Mouse (Mus musculus) kidney, embryonic 16.5 days (tissue): ENCODE measurements around the gene Xrcc3. TPM values are rescaled to one million over a fixed set of nuclear protein-coding genes. Genes with fewer than 3 reads are reported as not detected.
A peak's percentile ranks its signal among the peaks of the same experiment; 100 is the strongest.

Source experiments
- ATAC-seq: fragments of 200-750 bp; cut with Nextera tagmentation; 2 replicates; pipeline ENCODE4 v1.8.0; 2017; ENCODE audit warnings: moderate TSS enrichment; ENCODE audit not compliant: low FRiP score, low TSS enrichment
- H3K27ac ChIP-seq: fragments of 300-500 bp; sonication (generic); 2 replicates; pipeline ENCODE4 v1.5.1; 2014; ENCODE audit warnings: low read length
- H3K27me3 ChIP-seq: fragments of 300-500 bp; sonication (generic); 2 replicates; pipeline ENCODE4 v1.6.1; 2014; ENCODE audit warnings: low read length, control low read depth, mixed read lengths; ENCODE audit not compliant: insufficient read depth
- H3K36me3 ChIP-seq: fragments of 300-500 bp; sonication (generic); 2 replicates; pipeline ENCODE4 v1.6.1; 2014; ENCODE audit warnings: low read length, control low read depth, mixed read lengths; ENCODE audit not compliant: insufficient read depth
- H3K4me1 ChIP-seq: fragments of 300-500 bp; sonication (generic); 2 replicates; pipeline ENCODE4 v1.6.1; 2014; ENCODE audit warnings: low read length, control low read depth, mixed read lengths; ENCODE audit not compliant: insufficient read depth
- H3K4me2 ChIP-seq: fragments of 300-500 bp; sonication (generic); replicated peaks from 2 replicates; pipeline ENCODE4 v1.6.1; 2014; ENCODE audit warnings: low read depth, low read length
- H3K4me3 ChIP-seq: fragments of 300-500 bp; sonication (generic); 2 replicates; pipeline ENCODE4 v1.5.1; 2014; ENCODE audit warnings: mild to moderate bottlenecking, low read length
- H3K9ac ChIP-seq: fragments of 300-500 bp; sonication (generic); replicated peaks from 2 replicates; pipeline ENCODE4 v1.6.1; 2014; ENCODE audit warnings: low read length
- H3K9me3 ChIP-seq: fragments of 300-500 bp; sonication (generic); 2 replicates; pipeline ENCODE4 v1.6.1; 2016; ENCODE audit warnings: low read length, control low read depth
- WGBS: fragments of 180-500 bp; shearing (Covaris S2); extraction: QIAGEN DNeasy Blood & Tissue Kit; methylation state at CpG from one replicate; pipeline ENCODE4 v1.1.7; 2014; 5-methylcytosine and 5-hydroxymethylcytosine counted together
- polyA plus RNA-seq: library from polyadenylated mRNA; unstranded; fragments of >200 nt; fragmentation: Nextera tagmentation; extraction: Ambion mirVana; gene quantifications from 2 replicates; pipeline ENCODE4 v1.2.1, GENCODE M21; 2015

Gene Xrcc3
- polyA plus RNA-seq, 1 experiment from 2014 or later = 12.4 TPM

DNA sequence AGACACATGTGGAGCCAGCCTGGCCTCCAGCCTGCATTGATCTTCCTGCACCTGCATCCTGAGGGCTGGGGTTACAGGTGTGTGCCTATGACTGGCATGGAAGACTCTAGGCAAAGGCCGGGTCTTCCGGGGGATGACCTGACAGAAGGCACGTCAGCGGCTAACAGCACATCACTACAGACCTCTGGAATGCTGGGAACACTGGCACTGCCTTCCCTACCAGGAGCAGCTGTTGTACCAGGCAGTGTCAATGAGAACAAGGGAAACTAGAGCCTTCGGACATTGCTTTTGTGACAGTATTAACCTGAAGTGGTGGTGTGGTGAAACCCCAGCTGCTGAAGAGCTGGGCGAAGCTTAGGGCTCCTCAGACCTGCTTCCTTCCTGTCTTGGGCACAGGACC is 4.9 kb downstream of the Xrcc3 start:
- H3K27me3 ChIP-seq = no peaks in the 10 kb centered on the region
- H3K9ac ChIP-seq = no peak overlapping the region
- no peak overlapping the region for H3K27ac ChIP-seq
- H3K4me2 ChIP-seq = no peak overlapping the region
- ATAC-seq = no peak
- H3K4me3 ChIP-seq = no peak overlapping the region
- no peaks in the 10 kb centered on the region for H3K9me3 ChIP-seq
- 91% methylated on average over 6 of the region's 6 CpGs for WGBS
- peaks cover 40% of the 10 kb centered on the region for H3K36me3 ChIP-seq
- H3K4me1 ChIP-seq = peaks cover 22% of the 10 kb centered on the region

DNA sequence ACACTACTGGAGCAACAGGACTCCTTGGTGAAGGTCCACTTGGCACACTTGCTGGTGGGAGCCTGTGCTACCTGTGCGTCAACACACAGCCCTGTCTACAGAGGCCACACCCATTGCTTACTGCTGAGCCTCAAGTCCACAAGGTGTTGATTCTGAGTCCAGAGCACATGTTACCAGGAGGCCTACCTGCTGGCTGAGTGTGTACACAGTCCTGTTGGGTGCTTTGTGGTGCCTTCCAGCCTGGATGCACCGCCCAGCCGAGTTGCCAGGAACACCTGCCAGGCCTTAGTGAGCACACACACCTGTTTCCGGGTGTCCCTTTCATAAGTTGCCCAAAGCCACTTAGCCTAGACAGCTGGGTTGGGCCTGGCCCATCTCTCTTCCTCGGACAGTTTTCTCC is 10.1 kb downstream of the Xrcc3 start:
- Histone ChIP-seq H3K27ac (no peak overlapping the region), H3K27me3 (no peaks in the 10 kb centered on the region), H3K9me3 (no peaks in the 10 kb centered on the region), H3K4me3 (no peak overlapping the region), H3K36me3 (peaks cover 72% of the 10 kb centered on the region), H3K4me2 (no peak overlapping the region), H3K4me1 (no peaks in the 10 kb centered on the region), H3K9ac (no peak overlapping the region)
- no peak; the same call in 1 of the 2 replicates for ATAC-seq
- WGBS = 85% methylated on average over 5 of the region's 5 CpGs

DNA sequence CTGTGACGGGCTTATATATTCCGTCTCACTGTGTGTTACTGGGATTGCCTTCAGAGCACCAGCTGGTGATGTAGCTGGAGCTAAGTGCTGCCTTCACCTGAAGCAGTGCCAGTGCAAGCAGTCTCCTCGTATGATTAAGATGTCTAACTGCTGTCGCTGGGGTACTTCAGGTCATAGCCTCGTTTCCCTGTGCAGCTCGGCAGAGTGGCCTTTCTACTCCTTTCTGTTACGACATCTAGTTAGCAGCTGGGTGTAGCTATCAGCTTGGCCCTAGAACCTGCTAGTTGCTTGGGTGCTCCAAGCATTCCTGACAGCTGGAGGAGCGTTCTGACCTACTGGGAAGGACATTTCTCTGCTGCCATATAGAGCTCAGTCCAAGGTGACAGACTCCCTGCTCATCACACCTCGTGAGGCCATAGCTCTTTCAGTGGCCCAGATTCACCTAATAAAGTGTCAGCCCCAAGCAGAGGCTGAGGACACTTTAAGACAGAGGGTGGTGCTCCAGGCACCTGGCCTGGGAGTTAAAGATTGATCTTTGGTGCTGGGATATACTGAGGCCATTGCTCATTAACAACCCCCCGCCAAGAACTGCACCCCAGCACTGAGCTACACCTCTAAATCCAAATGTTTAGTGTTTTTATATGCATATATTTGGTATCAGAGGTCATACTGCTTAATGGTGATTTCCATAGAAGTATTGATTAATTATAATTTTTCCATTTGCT is 13.1 kb downstream of the Xrcc3 start:
- ATAC-seq = peak; percentile 49; the same call in 1 of the 2 replicates
- Histone ChIP-seq H3K9me3 (no peaks in the 10 kb centered on the region), H3K4me2 (no peak overlapping the region), H3K9ac (no peak overlapping the region), H3K27ac (peak overlapping the region; percentile 11; the same call in 1 of the 2 replicates), H3K36me3 (peaks cover 61% of the 10 kb centered on the region), H3K4me1 (no peaks in the 10 kb centered on the region), H3K27me3 (no peaks in the 10 kb centered on the region), H3K4me3 (no peak overlapping the region)
- 71% methylated on average over 10 of the region's 10 CpGs for WGBS

DNA sequence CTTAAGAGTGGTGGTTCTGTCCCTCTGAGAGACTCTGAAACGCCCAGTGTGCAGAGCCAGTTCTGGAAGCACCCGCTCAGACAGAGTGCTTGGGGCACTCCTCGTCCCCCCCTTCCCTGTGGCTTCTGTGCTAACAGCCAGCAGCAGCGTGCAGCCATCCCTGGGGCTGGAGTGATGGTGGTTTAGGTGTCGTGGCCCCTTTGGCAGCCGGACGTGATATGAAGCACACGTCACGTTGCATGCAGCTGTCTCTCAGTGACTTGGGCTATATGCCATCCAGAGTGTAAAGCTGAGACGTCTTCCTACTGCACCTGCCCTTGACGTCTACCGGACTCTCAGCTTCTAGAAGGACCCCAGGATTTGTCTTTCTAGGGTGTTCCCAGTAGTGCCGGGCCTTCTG is 15.2 kb downstream of the Xrcc3 start:
- ATAC-seq = no peak
- Histone ChIP-seq H3K27ac (no peak overlapping the region), H3K4me3 (no peak overlapping the region), H3K9me3 (no peaks in the 10 kb centered on the region), H3K27me3 (no peaks in the 10 kb centered on the region), H3K36me3 (peaks cover 65% of the 10 kb centered on the region), H3K9ac (no peak overlapping the region), H3K4me2 (no peak overlapping the region), H3K4me1 (no peaks in the 10 kb centered on the region)
- WGBS = 94% methylated on average over 13 of the region's 13 CpGs

DNA sequence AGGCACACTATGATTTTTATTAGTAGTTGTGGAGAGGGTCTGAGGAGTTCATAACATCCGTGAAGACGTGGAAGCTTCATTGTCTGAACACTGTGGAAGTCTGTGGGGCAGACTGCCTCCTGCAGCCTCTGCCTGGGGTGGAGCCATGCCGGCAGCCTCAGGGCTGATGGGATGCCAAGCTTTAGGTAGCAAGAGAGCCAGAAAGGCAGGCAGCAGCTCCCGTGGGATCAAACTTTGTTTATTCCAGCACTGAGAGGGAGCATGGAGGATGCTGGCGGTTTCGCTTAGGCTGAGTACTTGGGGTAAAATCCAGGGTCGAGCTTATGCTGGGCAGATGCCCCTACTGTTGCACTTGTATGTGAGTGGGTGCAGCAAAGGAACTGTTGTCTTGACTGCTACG is 16.4 kb downstream of the Xrcc3 start:
- no peaks in the 10 kb centered on the region for H3K4me1 ChIP-seq
- WGBS = 87% methylated on average over 8 of the region's 8 CpGs
- H3K36me3 ChIP-seq = peaks cover 62% of the 10 kb centered on the region
- H3K4me3 ChIP-seq = no peak overlapping the region
- H3K27ac ChIP-seq = no peak overlapping the region
- no peak for ATAC-seq
- no peaks in the 10 kb centered on the region for H3K9me3 ChIP-seq
- no peak overlapping the region for H3K4me2 ChIP-seq
- no peak overlapping the region for H3K9ac ChIP-seq
- H3K27me3 ChIP-seq = no peaks in the 10 kb centered on the region

DNA sequence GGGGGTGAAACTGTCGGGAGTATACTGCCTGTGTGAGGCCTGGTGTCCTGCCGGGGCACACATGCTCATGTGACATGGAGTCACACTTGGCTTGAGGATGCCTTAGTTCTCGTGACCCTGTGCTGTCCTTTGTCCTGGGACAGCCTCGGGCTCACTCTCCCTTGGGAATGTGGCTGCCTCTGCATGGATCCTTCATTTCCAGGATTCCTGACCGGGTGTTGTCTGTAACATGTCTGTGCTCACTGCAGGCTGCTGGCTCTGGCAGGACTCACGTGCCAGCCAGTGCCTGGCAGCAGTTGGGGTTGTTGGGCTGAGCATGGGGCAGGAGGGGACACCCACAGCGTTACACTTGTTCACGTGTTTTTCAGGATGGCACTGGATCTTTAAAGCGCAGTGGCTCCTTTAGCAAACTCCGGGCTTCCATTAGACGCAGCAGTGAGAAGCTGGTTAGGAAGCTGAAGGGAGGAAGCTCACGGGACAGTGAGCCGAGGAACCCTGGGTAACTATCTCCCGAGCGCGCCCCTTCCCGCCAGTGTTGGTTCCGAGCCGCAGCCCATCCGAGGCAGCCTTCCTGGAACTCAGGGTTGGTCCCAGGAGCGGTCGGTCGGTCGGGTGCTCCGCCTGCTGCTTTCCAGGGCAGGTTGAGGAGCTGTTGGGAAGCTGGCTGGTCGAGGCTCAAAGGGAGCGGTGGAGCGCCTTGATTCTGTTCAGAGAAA is 18.3 kb downstream of the Xrcc3 start:
- no peaks in the 10 kb centered on the region for H3K9me3 ChIP-seq
- peaks cover 61% of the 10 kb centered on the region for H3K36me3 ChIP-seq
- H3K27me3 ChIP-seq = no peaks in the 10 kb centered on the region
- no peak overlapping the region for H3K9ac ChIP-seq
- no peak for ATAC-seq
- 87% methylated on average over 28 of the region's 28 CpGs for WGBS
- H3K4me3 ChIP-seq = no peak overlapping the region
- H3K4me2 ChIP-seq = no peak overlapping the region
- H3K4me1 ChIP-seq = no peaks in the 10 kb centered on the region
- H3K27ac ChIP-seq = no peak overlapping the region

DNA sequence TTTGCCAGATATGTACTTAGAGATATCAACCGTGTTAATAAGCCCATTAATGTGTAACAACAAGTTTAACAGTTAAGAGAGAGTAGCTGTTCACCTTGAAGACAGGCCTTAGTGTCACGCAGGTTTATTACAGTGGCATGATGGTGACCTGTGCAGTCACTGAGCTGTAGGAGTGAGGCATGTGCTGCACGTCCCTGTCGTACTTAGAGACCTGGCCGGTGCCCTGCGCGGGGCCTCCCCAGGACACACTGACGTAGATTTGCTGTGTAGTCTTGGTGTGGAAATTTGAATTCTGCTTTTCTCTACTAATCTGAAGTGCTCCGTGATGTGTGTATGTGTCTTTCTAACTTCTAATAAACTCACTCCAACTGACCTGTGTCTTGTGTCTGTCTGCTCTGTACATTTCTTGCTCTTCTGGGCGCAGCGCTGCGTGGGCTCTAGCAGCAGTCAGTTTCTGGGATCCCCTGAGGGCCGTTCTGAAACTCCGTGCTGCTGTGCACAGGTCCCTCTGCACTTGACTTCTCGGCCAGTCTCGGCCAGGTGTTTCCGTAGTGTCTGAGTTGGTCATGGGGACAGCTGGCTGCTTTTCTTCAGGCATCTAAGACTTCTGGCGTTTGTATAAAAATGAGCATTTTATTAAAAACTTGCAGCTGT is 19.0 kb downstream of the Xrcc3 start:
- Histone ChIP-seq H3K4me1 (no peaks in the 10 kb centered on the region), H3K27ac (no peak overlapping the region), H3K4me2 (no peak overlapping the region), H3K27me3 (no peaks in the 10 kb centered on the region), H3K36me3 (peaks cover 67% of the 10 kb centered on the region), H3K9me3 (no peaks in the 10 kb centered on the region), H3K9ac (no peak overlapping the region), H3K4me3 (no peak overlapping the region)
- no peak for ATAC-seq
- 84% methylated on average over 18 of the region's 18 CpGs for WGBS

DNA sequence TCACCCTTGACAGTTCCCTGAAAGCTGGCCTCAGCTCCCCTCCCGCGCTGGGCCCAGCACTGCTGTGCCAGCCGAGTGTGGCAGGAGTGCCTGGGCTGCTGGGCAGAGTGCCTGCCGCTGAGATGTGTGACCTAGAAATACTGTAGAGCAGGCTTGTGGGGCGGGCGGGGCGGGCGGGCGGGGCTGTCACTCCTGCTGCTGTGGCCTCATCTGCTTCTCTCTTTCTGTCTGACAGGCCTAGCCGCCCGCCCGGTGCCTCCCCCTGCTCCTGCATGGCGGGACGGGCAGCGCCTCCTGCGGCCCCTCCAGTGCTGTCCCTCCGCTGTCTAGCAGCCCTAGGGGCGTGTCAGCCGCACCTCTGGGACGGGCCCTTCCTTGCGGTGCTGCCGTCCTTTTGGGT is 19.6 kb downstream of the Xrcc3 start:
- ATAC-seq = peak; percentile 55
- H3K36me3 ChIP-seq = peaks cover 70% of the 10 kb centered on the region
- WGBS = 77% methylated on average over 22 of the region's 22 CpGs
- no peak overlapping the region for H3K9ac ChIP-seq
- H3K27ac ChIP-seq = peak overlapping the region; percentile 11; the same call in 1 of the 2 replicates
- H3K4me2 ChIP-seq = no peak overlapping the region
- no peaks in the 10 kb centered on the region for H3K4me1 ChIP-seq
- H3K4me3 ChIP-seq = no peak overlapping the region
- H3K27me3 ChIP-seq = no peaks in the 10 kb centered on the region
- no peaks in the 10 kb centered on the region for H3K9me3 ChIP-seq

DNA sequence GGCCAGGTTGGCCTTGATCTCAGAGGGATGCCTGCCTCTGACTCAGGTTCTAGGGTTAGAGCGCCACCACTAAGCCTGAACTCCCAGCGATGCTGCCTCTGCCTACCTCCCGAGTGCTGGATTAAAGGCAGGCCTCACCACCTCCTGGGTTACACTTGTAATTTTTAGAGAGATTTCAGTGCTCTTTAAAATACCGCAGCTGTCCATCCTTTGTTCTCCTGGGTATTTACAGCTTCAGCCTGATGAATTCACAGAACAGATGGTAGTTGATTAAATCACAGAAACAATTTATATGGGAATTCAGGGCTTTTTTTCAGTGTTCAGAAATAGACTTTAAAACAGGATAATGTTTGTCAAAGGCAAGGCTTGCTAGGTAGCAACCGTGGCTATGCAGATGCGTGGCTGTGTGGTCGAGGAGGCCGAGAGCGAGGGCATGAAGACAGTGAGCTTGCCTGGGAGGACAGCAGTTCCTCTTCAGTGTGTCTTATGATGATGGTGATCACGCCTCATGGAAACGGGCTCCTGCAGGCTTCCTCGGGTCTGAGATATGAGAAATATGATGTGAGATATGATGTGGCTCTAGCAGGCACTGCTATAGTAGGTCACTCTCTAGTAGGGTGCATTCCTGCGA is 22.1 kb downstream of the Xrcc3 start:
- H3K4me1 ChIP-seq = no peaks in the 10 kb centered on the region

More for the DNA sequence above, 22.1 kb downstream of the Xrcc3 start:
- Histone ChIP-seq H3K4me3 (no peak overlapping the region), H3K27ac (no peak overlapping the region), H3K27me3 (no peaks in the 10 kb centered on the region), H3K4me2 (no peak overlapping the region), H3K36me3 (peaks cover 83% of the 10 kb centered on the region), H3K9me3 (no peaks in the 10 kb centered on the region), H3K9ac (no peak overlapping the region)
- ATAC-seq = no peak
- 94% methylated on average over 13 of the region's 13 CpGs for WGBS
